Mouse (Mus musculus) CD8-positive naive resting alpha-beta T cell, adult 2 months (primary cell): ENCODE data around the gene Olfr890.
"Not testable (repeated sequence)": the region's sequence is repeated elsewhere in the genome, so short reads cannot be mapped to it uniquely, and the experiment has no call there.

Experiments used
- DNase-seq, 2 experiments: peaks; one replicate each; pipeline ENCODE4 v3.0.0; 2022; ENCODE audit warnings: low read depth in 2 of 2, low spot score in 2 of 2

Gene Olfr890

GRCm38 (mm10) chr9:38142217-38142616 is at the start of gene Olfr890:
Gene Olfr890 (plus strand): TSS chr9:38142517.
- no peak for DNase-seq

DNA sequence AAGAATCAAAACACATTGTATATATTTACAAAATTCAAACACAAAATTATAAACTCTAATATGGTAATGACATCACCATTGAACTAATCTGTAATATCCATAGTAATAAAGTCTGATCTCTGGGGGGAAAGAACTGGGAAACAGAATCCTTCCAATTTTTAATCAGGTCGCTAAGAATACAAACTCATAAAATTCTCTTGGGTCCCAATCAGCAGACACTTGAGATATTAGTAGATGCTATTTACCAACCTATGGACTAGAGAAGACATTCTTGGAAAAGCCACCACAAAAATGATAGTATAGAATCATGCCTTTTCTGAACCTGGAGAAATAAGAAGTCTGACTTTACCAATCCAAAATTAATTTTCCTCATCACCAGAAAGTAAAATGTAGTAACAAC is 34.5 kb upstream of the Olfr890 start, which contains the start of gene Olfr888:
Gene Olfr888, plus strand, starts transcription at position 301 of the 400 bp plus-strand sequence.
- DNase-seq: no peak

GRCm38 (mm10) chr9:38114898-38115297 is 27.4 kb upstream of the Olfr890 start, which contains the start of gene Olfr889:
Gene Olfr889 (plus strand): TSS chr9:38115198.
- DNase-seq: no peak

- not testable (repeated sequence) for DNase-seq
Measured at GRCm38 (mm10) chr9:38168341-38168740, 26.0 kb downstream of the Olfr890 start.

DNA sequence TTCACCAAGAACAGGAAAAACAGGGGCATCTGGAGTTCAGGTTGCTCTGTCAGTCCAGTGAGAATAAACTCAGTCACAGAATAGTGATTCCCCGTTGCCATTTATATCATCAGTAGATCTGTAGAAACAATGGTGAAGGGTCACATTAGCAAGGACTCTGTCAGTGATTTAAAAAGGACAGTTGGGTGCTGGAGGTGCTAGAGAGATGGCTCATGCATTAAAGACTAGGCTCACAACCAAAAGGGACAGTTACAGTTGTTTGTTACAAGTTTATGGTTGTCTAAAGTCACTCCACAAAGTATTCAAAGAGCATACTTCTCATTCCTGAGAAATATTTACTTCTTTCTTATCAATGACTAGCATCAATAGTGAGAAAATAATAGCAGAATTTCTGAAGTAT is 38.4 kb downstream of the Olfr890 start, which contains the start of gene Olfr891:
Gene Olfr891, minus strand, starts transcription at position 101 of the 400 bp plus-strand sequence.
- DNase-seq: no peak
